Mouse (Mus musculus) thymus, postnatal 10 days (tissue): ENCODE measurements around the gene Onecut1.

Source experiments
- DNase-seq, 2 experiments: peaks; one replicate each; pipeline ENCODE4 v3.0.0; 2021; ENCODE audit warnings: low spot score in 2 of 2

Onecut1 gene

DNA sequence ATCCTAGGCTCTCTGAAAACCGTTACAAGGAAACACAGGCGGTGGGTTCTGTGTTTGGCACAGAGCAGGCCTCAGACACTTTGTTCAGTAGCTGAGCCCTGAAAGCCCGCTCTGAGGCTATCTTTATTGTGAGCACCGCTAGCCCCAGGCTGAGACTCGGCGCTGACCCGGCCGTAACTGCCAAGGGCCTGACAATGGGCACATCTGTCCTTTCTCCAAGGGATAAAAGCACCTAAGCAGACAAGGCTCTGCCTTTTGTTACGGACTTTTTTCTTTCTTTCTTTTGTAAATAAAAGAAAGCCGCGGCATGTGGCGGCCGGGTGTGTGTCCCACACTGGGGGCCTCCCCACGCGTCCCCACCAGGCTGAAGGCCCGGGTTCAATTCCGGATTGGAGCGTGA, 1.3 kb upstream of the Onecut1 start:
- no peak for DNase-seq

GRCm38 (mm10) chr9:74862096-74862780, 517 bp downstream of the Onecut1 start:
- DNase-seq, result no peak

DNA sequence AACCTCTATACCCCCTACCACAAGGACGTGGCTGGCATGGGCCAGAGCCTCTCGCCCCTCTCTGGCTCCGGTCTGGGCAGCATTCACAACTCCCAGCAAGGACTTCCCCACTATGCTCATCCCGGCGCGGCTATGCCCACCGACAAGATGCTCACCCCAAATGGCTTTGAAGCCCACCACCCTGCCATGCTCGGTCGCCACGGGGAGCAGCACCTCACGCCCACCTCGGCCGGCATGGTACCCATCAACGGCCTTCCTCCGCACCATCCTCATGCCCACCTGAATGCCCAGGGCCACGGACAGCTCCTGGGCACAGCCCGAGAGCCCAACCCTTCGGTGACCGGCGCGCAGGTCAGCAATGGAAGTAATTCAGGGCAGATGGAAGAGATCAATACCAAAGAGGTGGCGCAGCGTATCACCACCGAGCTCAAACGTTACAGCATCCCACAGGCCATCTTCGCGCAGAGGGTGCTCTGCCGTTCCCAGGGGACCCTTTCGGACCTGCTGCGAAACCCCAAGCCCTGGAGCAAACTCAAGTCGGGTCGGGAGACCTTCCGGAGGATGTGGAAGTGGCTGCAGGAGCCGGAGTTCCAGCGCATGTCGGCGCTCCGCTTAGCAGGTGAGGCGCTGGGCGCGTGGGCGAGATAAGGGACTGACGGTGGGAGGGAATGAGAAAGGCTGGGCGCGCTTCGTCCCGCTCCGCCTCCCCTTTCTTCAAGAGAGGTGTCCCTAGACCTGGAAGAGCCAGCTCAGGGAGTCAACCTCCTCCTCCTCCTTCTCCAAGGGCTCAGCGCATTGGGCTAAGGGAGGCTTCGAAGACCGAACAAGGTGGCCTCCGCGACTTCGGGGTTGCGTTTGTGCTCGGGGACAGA, 1.3 kb downstream of the Onecut1 start:
- DNase-seq, result no peak

- DNase-seq, result no peak
Observed at GRCm38 (mm10) chr9:74863655-74864443, 2.1 kb downstream of the Onecut1 start.

GRCm38 (mm10) chr9:74864471-74864870, 2.8 kb downstream of the Onecut1 start:
- DNase-seq, result no peak

DNA sequence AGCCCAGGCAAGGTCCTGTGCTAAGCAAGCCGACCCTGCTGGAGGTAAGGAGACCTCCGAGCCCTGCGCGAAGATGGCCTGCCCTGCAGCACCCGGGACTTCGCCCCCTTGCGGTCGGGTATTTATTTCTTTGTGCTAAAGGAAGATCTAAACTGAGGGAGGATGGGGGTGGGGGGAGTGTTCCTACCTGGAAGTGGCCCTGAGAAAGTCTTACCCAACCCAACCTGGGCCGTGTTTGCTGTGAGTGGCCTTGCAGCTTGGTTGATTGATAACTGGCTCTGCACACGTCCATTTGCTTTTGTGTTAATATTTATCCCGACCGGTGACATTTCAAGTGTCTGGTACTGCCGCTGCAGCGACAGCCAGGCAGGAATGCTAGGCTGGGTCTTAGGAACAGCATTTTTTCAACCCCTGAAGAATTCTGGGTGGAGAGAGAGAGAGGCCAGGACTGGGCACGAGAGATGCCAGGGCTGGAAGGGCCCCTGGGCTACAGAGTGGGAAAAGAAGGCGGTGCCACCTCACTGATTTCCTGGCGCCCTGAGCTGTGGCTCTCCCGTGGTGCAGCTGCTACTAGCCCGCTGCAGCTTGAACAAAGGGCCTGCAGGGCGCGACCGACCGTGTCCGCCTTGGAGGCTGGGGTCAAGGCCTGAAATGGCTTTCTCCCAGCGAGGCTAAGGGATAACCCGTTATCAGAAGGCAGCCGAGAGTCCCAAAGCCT, 5.0 kb downstream of the Onecut1 start:
- no peak for DNase-seq

GRCm38 (mm10) chr9:74867641-74868205, 6.0 kb downstream of the Onecut1 start:
- DNase-seq, result no peak

GRCm38 (mm10) chr9:74868336-74868950, 6.7 kb downstream of the Onecut1 start:
- DNase-seq, result no peak

DNA sequence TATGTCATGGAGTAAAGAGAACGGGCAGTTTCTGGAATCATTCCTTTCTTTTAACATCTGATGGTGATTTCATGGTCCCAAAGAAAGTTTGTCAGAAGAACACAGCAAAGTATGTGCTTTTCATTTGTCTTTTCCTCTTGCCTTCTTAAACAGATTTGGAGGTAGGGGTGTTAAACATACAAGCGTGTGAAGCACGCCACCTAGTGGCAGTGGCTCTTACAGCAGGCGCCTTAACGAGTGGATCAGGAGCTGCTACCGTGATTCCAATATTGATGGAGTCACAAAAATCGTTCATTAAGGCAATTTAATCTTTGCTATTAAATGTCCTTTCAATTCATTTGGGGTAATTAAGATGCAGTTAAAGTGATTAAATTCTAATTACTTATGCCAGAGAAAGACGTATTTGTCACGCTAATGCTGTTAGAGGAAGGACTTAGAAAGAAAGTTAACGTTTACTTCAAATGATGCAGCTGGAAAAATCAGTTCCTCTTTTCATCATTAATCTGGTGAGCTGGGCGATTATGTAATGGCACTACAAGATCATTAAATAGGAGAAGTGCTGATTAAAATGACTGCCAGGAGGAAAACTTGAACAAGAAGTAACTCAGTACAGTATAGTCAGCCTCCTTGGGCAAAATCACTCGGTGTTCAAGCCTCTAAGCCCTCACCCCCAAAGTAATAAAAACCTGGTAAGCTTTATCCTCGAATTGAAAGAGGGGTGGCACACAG, 9.4 kb downstream of the Onecut1 start:
- DNase-seq, result peak in 1 of 2 experiments; percentile 44

DNA sequence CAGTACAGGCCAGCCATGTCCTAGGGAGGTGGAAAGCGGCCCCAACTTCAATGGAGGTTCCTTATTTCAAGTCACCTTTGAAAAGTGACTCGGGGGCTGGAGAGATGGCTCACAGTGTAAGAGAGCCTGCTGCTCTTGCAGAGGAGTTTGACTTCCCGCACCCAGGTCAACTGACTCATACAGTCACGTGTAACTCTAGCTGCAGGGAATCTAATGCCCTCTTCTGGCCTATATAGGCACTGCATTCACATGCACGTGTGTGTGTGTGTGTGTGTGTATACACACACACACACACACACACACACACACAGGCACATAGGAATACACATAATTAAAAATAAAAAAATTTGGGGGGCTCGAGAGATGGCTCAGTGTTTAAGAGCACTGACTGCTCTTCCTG, 14.6 kb downstream of the Onecut1 start:
- no peak for DNase-seq

DNA sequence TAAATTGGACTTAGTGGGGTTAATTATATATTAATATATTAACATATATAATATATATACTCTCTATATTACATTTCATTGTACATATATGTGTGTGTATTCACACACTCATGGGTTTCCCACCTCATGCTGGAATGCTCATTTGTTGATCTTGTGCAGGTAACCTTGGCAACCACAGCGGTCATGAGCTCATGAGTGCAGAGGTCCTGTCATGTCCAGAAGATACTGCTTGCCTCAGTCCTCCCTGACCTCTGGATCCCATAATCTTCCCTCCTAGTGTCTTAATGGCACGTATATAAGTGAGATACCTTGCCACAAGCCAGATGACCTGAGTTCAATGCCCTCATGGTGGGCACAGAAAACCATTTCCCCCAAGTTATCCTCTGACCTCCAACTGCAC, 16.0 kb downstream of the Onecut1 start:
- DNase-seq, result no peak

GRCm38 (mm10) chr9:74887866-74888265, 26.1 kb downstream of the Onecut1 start:
- DNase-seq, result no peak

GRCm38 (mm10) chr9:74896742-74897141, 35.0 kb downstream of the Onecut1 start:
- no peak for DNase-seq

- DNase-seq, result no peak
Observed at GRCm38 (mm10) chr9:74897375-74897982, 35.8 kb downstream of the Onecut1 start.

GRCm38 (mm10) chr9:74900141-74900540, 38.4 kb downstream of the Onecut1 start:
- no peak for DNase-seq

GRCm38 (mm10) chr9:74904866-74905508, 43.3 kb downstream of the Onecut1 start:
- DNase-seq, result peak; percentile 21 to 79

GRCm38 (mm10) chr9:74906951-74907350, 45.2 kb downstream of the Onecut1 start:
- no peak for DNase-seq

DNA sequence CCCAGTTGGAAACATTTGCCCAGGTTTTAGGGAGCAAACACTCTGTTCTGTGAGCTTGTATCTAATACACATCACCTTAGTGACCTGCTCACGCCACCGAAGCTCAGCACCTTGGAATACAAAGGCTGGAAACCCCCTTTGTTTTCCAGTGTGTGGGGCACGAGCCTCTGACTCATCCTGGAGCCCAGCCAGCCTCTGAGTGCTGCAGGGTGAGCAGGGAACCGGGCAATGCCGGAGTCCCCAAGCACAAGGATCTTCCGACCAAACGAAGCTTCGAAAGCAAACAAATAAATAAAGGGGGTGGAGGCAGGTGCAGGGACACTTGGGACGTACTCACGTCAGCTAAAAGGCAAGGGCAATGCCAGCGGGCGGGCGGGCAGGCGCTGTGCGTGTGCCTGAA, 47.5 kb downstream of the Onecut1 start:
- no peak for DNase-seq

GRCm38 (mm10) chr9:74910226-74910759, 48.6 kb downstream of the Onecut1 start:
- DNase-seq, result no peak
